Mouse (Mus musculus) liver, postnatal 0 days (tissue): ENCODE measurements around the gene Smim20.

ENCODE experiments used
- CTCF ChIP-seq: sonication (generic); IDR thresholded peaks from 2 replicates; pipeline ENCODE4 v1.5.1; 2016; ENCODE audit warnings: antibody characterized with exemption, low read depth
- EP300 ChIP-seq: IDR thresholded peaks from 2 replicates; pipeline ENCODE4 v1.6.1; 2016; ENCODE audit warnings: antibody characterized with exemption, low read depth, mild to moderate bottlenecking

DNA sequence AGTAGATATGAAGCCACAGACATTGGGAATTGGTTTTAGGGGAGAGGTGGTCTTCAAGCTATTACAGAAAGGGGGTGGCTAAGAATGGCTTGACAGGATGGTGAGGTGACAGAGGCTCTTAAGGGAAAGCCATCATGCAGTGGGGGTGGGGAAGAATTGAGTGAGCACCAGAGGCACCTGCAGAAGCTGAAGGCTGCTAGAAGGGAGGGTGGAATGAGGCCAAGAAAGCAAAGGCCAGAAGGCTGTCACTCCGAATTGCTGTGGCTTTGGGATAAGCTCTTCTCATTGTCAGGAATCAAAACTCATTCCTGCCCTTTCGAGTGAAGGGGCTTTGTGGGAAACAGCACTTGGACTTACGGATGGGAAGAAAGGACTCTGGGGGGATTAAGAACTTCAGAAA is 12.1 kb upstream of the Smim20 start:
- TF ChIP-seq CTCF (no peak), EP300 (no peak)
